Mouse (Mus musculus): Measurements from ENCODE around the gene Prss45.

- no peak for TF ChIP-seq CTCF (conservative IDR thresholded peaks at IDR 0.05; ENCODE audit: insufficient read depth, insufficient read length, low read depth, low read length)
- TF ChIP-seq POLR2A (IDR thresholded peaks at IDR 0.05; ENCODE audit: low read depth, low read length): no peak
Observed at GRCm38 (mm10) chr9:110825426-110825825, 9.0 kb upstream of the Prss45 start.

All from kidney, adult 2 months (tissue).